Mouse (Mus musculus) hindbrain, embryonic 14.5 days (tissue): ENCODE measurements around the gene Ppp1r14b. TPM values are rescaled to one million over a fixed set of nuclear protein-coding genes. Genes with fewer than 3 reads are reported as not detected.
A peak's percentile ranks its signal among the peaks of the same experiment; 100 is the strongest.

Experiments
- ATAC-seq: fragments of 200-750 bp; cut with Nextera tagmentation; 2 replicates; pipeline ENCODE4 v1.8.0; 2017; ENCODE audit warnings: moderate number of reproducible peaks, mild to moderate bottlenecking, moderate TSS enrichment, moderate library complexity; ENCODE audit not compliant: low FRiP score
- DNase-seq: peaks from one replicate; pipeline ENCODE4 v3.0.0-alpha.2; 2015; ENCODE audit warnings: low spot score
- H3K27ac ChIP-seq: fragments of 300-500 bp; sonication (generic); 2 replicates; pipeline ENCODE4 v1.5.1; 2014; ENCODE audit warnings: mild to moderate bottlenecking, moderate library complexity
- H3K27me3 ChIP-seq: fragments of 300-500 bp; sonication (generic); 2 replicates; pipeline ENCODE4 v1.6.1; 2014; ENCODE audit warnings: mild to moderate bottlenecking, low read length, mixed read lengths; ENCODE audit not compliant: control insufficient read depth, insufficient read depth
- H3K36me3 ChIP-seq: fragments of 300-500 bp; sonication (generic); replicated peaks from 2 replicates; pipeline ENCODE4 v1.6.1; 2014; ENCODE audit not compliant: control insufficient read depth, insufficient read depth
- H3K4me1 ChIP-seq: fragments of 300-500 bp; sonication (generic); replicated peaks from 2 replicates; pipeline ENCODE4 v1.6.1; 2014; ENCODE audit warnings: antibody characterized with exemption, low read length, mixed read lengths; ENCODE audit not compliant: control insufficient read depth, insufficient read depth
- H3K4me2 ChIP-seq: fragments of 300-500 bp; sonication (generic); replicated peaks from 2 replicates; pipeline ENCODE4 v1.6.1; 2014; ENCODE audit warnings: mild to moderate bottlenecking, moderate library complexity
- H3K4me3 ChIP-seq: fragments of 300-500 bp; sonication (generic); replicated peaks from 2 replicates; pipeline ENCODE4 v1.5.1; 2014; ENCODE audit warnings: mild to moderate bottlenecking, low read length
- H3K9ac ChIP-seq: fragments of 300-500 bp; sonication (generic); 2 replicates; pipeline ENCODE4 v1.6.1; 2014
- H3K9me3 ChIP-seq: fragments of 300-500 bp; sonication (generic); 2 replicates; pipeline ENCODE4 v1.6.1; 2016; ENCODE audit warnings: low read length; ENCODE audit not compliant: control insufficient read depth
- WGBS: fragments of 180-500 bp; shearing (Covaris S2); extraction: QIAGEN DNeasy Blood & Tissue Kit; methylation state at CpG from one replicate; pipeline ENCODE4 v1.1.7; 2014; 5-methylcytosine and 5-hydroxymethylcytosine counted together
- polyA plus RNA-seq: library from polyadenylated mRNA; unstranded; fragments of >200 nt; fragmentation: Nextera tagmentation; extraction: Ambion mirVana; gene quantifications from 2 replicates; pipeline ENCODE4 v1.2.1, GENCODE M21; 2014

The Ppp1r14b gene
- polyA plus RNA-seq, result 211 and 215 TPM in 2 replicates

GRCm38 (mm10) chr19:6974211-6975205 is at the start of gene Ppp1r14b:
Gene Ppp1r14b, plus strand, starts transcription at chr19:6974968.
- Histone ChIP-seq H3K4me2 (peak within 1 kb of the TSS; percentile 81), H3K27me3 (peaks cover 11% of the 10 kb centered on the region), H3K9me3 (no peaks in the 10 kb centered on the region), H3K27ac (peak within 1 kb of the TSS; percentile 95), H3K36me3 (peaks cover 22% of the 10 kb centered on the region), H3K4me1 (peaks cover 30% of the 10 kb centered on the region), H3K4me3 (peak within 1 kb of the TSS; percentile 66), H3K9ac (peak within 1 kb of the TSS; percentile 80)
- WGBS, result under 1% methylated on average over 75 of the region's 84 CpGs
- ATAC-seq, result peak; percentile 61
- peak; percentile 79 for DNase-seq

DNA sequence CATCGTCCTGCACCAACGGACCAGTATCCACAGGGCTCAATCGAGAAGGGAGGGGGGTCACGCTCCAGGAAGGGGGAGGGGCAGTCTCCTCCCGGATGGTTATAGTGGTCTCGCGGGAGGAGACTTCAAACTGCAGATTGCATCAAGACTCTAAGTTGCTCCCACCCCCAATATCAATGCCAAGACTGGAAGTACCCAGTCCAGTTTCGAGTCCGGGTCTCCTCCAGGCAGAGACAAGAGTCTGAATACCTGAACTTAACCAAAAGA is 49.5 kb upstream of the Ppp1r14b start, which contains the start of gene Catsperz:
TSS of gene Catsperz (minus strand) at position 74 of the 267 bp plus-strand sequence.
- Histone ChIP-seq H3K4me2 (peak within 1 kb of the TSS; percentile 20), H3K9ac (no peak within 1 kb of the TSS), H3K9me3 (no peaks in the 10 kb centered on the region), H3K4me1 (peaks cover 18% of the 10 kb centered on the region), H3K36me3 (no peaks in the 10 kb centered on the region), H3K27ac (no peak within 1 kb of the TSS), H3K27me3 (peaks cover 75% of the 10 kb centered on the region), H3K4me3 (peak within 1 kb of the TSS; percentile 12)
- WGBS, result 4% methylated on average over 9 of the region's 9 CpGs
- DNase-seq (no peak), ATAC-seq (no peak)

- Histone ChIP-seq H3K36me3 (no peaks in the 10 kb centered on the region), H3K4me3 (peak overlapping the region; percentile 12; the same call in 1 of the 2 replicates), H3K4me1 (peaks cover 13% of the 10 kb centered on the region), H3K27ac (no peak overlapping the region), H3K9me3 (no peaks in the 10 kb centered on the region), H3K9ac (no peak overlapping the region), H3K27me3 (peaks cover 80% of the 10 kb centered on the region), H3K4me2 (no peak overlapping the region)
- ATAC-seq, result no peak
- 6% methylated on average over 40 of the region's 40 CpGs for WGBS
- DNase-seq, result no peak
Observed at GRCm38 (mm10) chr19:6925611-6926329, 49.0 kb upstream of the Ppp1r14b start.

GRCm38 (mm10) chr19:6926559-6927255 is 48.1 kb upstream of the Ppp1r14b start:
- DNase-seq, result no peak

GRCm38 (mm10) chr19:6928080-6928479 is 46.7 kb upstream of the Ppp1r14b start:
- DNase-seq (no peak), ATAC-seq (no peak)
- H3K9ac ChIP-seq, result no peak overlapping the region
- H3K36me3 ChIP-seq, result no peaks in the 10 kb centered on the region
- H3K4me3 ChIP-seq, result no peak overlapping the region
- no peaks in the 10 kb centered on the region for H3K9me3 ChIP-seq
- H3K4me1 ChIP-seq, result peaks cover 3% of the 10 kb centered on the region; the same call in 1 of the 2 replicates
- H3K27ac ChIP-seq, result no peak overlapping the region
- H3K27me3 ChIP-seq, result peaks cover 95% of the 10 kb centered on the region
- WGBS, result 23% methylated on average over 8 of the region's 9 CpGs
- no peak overlapping the region for H3K4me2 ChIP-seq

More at GRCm38 (mm10) chr19:6926559-6927255, 48.1 kb upstream of the Ppp1r14b start:
- no peaks in the 10 kb centered on the region for H3K36me3 ChIP-seq
- H3K27ac ChIP-seq, result no peak overlapping the region
- H3K4me2 ChIP-seq, result peak overlapping the region; percentile 25; the same call in 1 of the 2 replicates
- H3K9me3 ChIP-seq, result no peaks in the 10 kb centered on the region
- peaks cover 10% of the 10 kb centered on the region for H3K4me1 ChIP-seq
- peak overlapping the region; percentile 12; the same call in 1 of the 2 replicates for H3K4me3 ChIP-seq
- WGBS, result 10% methylated on average over 26 of the region's 26 CpGs
- no peak overlapping the region for H3K9ac ChIP-seq
- peaks cover 90% of the 10 kb centered on the region for H3K27me3 ChIP-seq
- ATAC-seq, result no peak

- no peak overlapping the region for H3K4me2 ChIP-seq
- H3K4me1 ChIP-seq, result peaks cover 15% of the 10 kb centered on the region; the same call in 1 of the 2 replicates
- no peak overlapping the region for H3K27ac ChIP-seq
- no peak overlapping the region for H3K4me3 ChIP-seq
- H3K9ac ChIP-seq, result no peak overlapping the region
- DNase-seq (no peak), ATAC-seq (no peak)
- H3K9me3 ChIP-seq, result no peaks in the 10 kb centered on the region
- H3K36me3 ChIP-seq, result no peaks in the 10 kb centered on the region
- 0% methylated on average over 2 of the region's 2 CpGs for WGBS
- peaks cover 95% of the 10 kb centered on the region for H3K27me3 ChIP-seq
Observed at GRCm38 (mm10) chr19:6931002-6931401, 43.8 kb upstream of the Ppp1r14b start.

DNA sequence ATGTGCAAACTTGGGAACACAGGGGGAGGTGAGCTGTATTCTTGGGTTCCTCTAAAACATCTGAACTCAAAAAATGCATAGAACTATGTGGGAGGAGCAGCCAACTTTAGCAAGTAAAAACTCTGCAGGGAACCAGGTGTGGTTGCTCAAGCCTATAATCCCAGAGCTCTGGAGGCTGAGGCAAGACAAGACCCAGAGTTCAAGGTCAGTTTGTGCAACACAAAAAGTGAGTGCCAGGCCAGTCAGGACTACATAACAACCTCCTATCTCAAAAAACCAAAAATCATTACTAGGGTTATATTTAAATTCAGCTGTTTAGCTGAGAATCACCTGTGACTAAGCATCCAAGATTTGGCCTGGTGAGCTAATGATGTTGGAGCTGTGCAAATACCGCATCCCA is 42.8 kb upstream of the Ppp1r14b start:
- H3K27me3 ChIP-seq, result peaks cover 90% of the 10 kb centered on the region
- no peaks in the 10 kb centered on the region for H3K36me3 ChIP-seq
- H3K4me3 ChIP-seq, result no peak overlapping the region
- 39% methylated on average over 1 of the region's 1 CpGs for WGBS
- ATAC-seq (no peak), DNase-seq (no peak)
- H3K4me1 ChIP-seq, result peaks cover 15% of the 10 kb centered on the region; the same call in 1 of the 2 replicates
- H3K27ac ChIP-seq, result no peak overlapping the region
- no peaks in the 10 kb centered on the region for H3K9me3 ChIP-seq
- H3K9ac ChIP-seq, result no peak overlapping the region
- no peak overlapping the region for H3K4me2 ChIP-seq

DNA sequence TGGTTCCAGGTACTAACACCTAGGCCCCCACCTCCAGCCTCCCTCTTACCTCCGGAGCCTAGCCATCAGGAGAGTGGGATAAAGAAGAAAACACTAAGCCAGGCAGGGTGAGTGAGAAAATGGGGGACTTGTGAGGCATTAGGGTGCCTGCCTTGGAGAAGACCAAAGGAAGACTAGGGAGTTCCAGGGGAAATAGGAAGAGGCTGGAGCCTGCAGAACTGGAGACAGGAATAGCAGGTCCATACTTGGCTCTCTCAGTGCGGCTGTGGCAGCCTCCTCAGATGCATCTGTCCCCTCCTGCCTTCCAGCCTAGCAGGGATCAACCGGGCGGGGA is 41.7 kb upstream of the Ppp1r14b start:
- peak overlapping the region; percentile 78 for H3K4me2 ChIP-seq
- H3K4me1 ChIP-seq, result 0 out of 2 replicates have a peak, but pooled peaks cover 15% of the 10 kb centered on the region
- no peaks in the 10 kb centered on the region for H3K36me3 ChIP-seq
- ATAC-seq, result no peak
- peak overlapping the region; percentile 41 for H3K4me3 ChIP-seq
- DNase-seq, result no peak
- peak overlapping the region; percentile 62 for H3K9ac ChIP-seq
- WGBS, result 19% methylated on average over 4 of the region's 4 CpGs
- H3K27me3 ChIP-seq, result peaks cover 79% of the 10 kb centered on the region
- H3K27ac ChIP-seq, result no peak overlapping the region
- H3K9me3 ChIP-seq, result no peaks in the 10 kb centered on the region
